Mouse (Mus musculus) ES-E14 (cell line): ENCODE measurements around the gene Creg2.
"Not testable (repeated sequence)": the region's sequence is repeated elsewhere in the genome, so short reads cannot be mapped to it uniquely, and the experiment has no call there.

ENCODE experiments used
- CHD2 ChIP-seq: IDR thresholded peaks from 2 replicates; pipeline ENCODE4 v1.6.1; 2014; ENCODE audit warnings: mild to moderate bottlenecking, low read depth, low read length, inconsistent platforms
- HCFC1 ChIP-seq: IDR thresholded peaks from 2 replicates; pipeline ENCODE4 v1.6.1; 2012; ENCODE audit warnings: low read length, inconsistent platforms, borderline replicate concordance; ENCODE audit not compliant: insufficient read depth
- MAFK ChIP-seq: IDR thresholded peaks from 2 replicates; pipeline ENCODE4 v1.6.1; 2014; ENCODE audit warnings: mild to moderate bottlenecking, low read depth, low read length, inconsistent platforms; ENCODE audit not compliant: insufficient read depth
- ZC3H11A ChIP-seq: IDR thresholded peaks from 2 replicates; pipeline ENCODE4 v1.6.1; 2012; ENCODE audit warnings: low read depth, mild to moderate bottlenecking, inconsistent platforms, low read length, borderline replicate concordance
- ZNF384 ChIP-seq: IDR thresholded peaks from 2 replicates; pipeline ENCODE4 v1.6.1; 2012; ENCODE audit warnings: low read depth, low read length, inconsistent platforms

DNA sequence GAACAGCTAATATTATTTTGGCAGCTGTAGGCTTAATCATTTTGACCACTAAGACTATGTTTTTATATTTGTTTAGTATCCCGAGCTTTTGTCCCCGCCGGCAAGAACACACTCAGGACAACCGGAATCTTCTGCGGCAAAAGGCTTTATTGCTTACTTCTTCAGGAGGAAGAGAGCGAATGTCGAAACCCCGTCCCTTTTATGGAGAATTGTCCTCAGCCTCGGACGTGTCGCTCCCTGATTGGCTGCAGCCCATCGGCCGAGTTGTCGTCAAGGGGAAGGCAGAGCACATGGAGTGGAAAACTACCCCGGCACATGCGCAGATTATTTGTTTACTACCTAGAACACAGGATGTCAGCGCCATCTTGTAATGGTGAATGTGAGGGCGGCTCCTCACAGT is 3.6 kb upstream of the Creg2 start:
- not testable (repeated sequence) for TF ChIP-seq HCFC1, ZC3H11A, ZNF384, MAFK, CHD2
